Mouse (Mus musculus): ENCODE data around the gene Hsd17b6. TPM values are rescaled to one million over a fixed set of nuclear protein-coding genes. Genes with fewer than 3 reads are reported as not detected.
A peak's percentile ranks its signal among the peaks of the same experiment; 100 is the strongest.

Gene Hsd17b6
- polyA plus RNA-seq, 1 experiment from 2014 or later: 0.48 TPM

GRCm38 (mm10) chr10:128037921-128038320, 30.5 kb upstream of the Hsd17b6 start:
- Histone ChIP-seq H3K9ac (no peak overlapping the region), H3K27ac (no peak overlapping the region), H3K4me3 (replicated peaks) (no peak overlapping the region), H3K36me3 (peaks cover 15% of the 10 kb centered on the region), H3K4me2 (replicated peaks) (peak overlapping the region; percentile 32), H3K9me3 (no peaks in the 10 kb centered on the region), H3K4me1 (replicated peaks) (peaks cover 30% of the 10 kb centered on the region), H3K27me3 (replicated peaks) (no peaks in the 10 kb centered on the region)
- WGBS: 67% methylated on average over 3 of the region's 3 CpGs
- ATAC-seq: no peak

GRCm38 (mm10) chr10:128036746-128037425, 29.5 kb upstream of the Hsd17b6 start:
- H3K27me3 ChIP-seq (replicated peaks): no peaks in the 10 kb centered on the region
- H3K4me3 ChIP-seq (replicated peaks): peak overlapping the region; percentile 66
- H3K4me1 ChIP-seq (replicated peaks): peaks cover 30% of the 10 kb centered on the region
- peak overlapping the region; percentile 97 for H3K27ac ChIP-seq
- 5% methylated on average over 10 of the region's 10 CpGs for WGBS
- H3K4me2 ChIP-seq (replicated peaks): peak overlapping the region; percentile 68
- H3K9me3 ChIP-seq: no peaks in the 10 kb centered on the region
- ATAC-seq: peak; percentile 23
- peaks cover 15% of the 10 kb centered on the region for H3K36me3 ChIP-seq
- peak overlapping the region; percentile 96 for H3K9ac ChIP-seq

GRCm38 (mm10) chr10:128030860-128031259, 23.4 kb upstream of the Hsd17b6 start:
- Histone ChIP-seq H3K9me3 (no peaks in the 10 kb centered on the region), H3K4me2 (replicated peaks) (no peak overlapping the region), H3K36me3 (peaks cover 19% of the 10 kb centered on the region), H3K9ac (no peak overlapping the region), H3K4me3 (replicated peaks) (no peak overlapping the region), H3K4me1 (replicated peaks) (peaks cover 3% of the 10 kb centered on the region; the same call in 1 of the 2 replicates), H3K27me3 (replicated peaks) (no peaks in the 10 kb centered on the region), H3K27ac (no peak overlapping the region)
- WGBS: 75% methylated on average over 2 of the region's 2 CpGs
- no peak for ATAC-seq

- Histone ChIP-seq H3K9me3 (no peaks in the 10 kb centered on the region), H3K4me2 (replicated peaks) (no peak overlapping the region), H3K4me1 (replicated peaks) (peaks cover 3% of the 10 kb centered on the region; the same call in 1 of the 2 replicates), H3K36me3 (peaks cover 19% of the 10 kb centered on the region), H3K27ac (no peak overlapping the region), H3K9ac (no peak overlapping the region), H3K4me3 (replicated peaks) (no peak overlapping the region), H3K27me3 (replicated peaks) (no peaks in the 10 kb centered on the region)
- WGBS: 92% methylated on average over 7 of the region's 7 CpGs
- ATAC-seq: no peak
These were observed 22.5 kb upstream of the Hsd17b6 start for GRCm38 (mm10) chr10:128029931-128030330.

- Histone ChIP-seq H3K27ac (no peak overlapping the region), H3K4me2 (replicated peaks) (no peak overlapping the region), H3K9ac (no peak overlapping the region), H3K27me3 (replicated peaks) (no peaks in the 10 kb centered on the region), H3K36me3 (peaks cover 31% of the 10 kb centered on the region), H3K9me3 (no peaks in the 10 kb centered on the region), H3K4me3 (replicated peaks) (no peak overlapping the region), H3K4me1 (replicated peaks) (no peaks in the 10 kb centered on the region)
- 93% methylated on average over 10 of the region's 10 CpGs for WGBS
- no peak for ATAC-seq
These were observed 16.1 kb upstream of the Hsd17b6 start for GRCm38 (mm10) chr10:128023496-128023895.

GRCm38 (mm10) chr10:128022196-128022595, 14.8 kb upstream of the Hsd17b6 start:
- no peak for ATAC-seq
- H3K36me3 ChIP-seq: peaks cover 36% of the 10 kb centered on the region
- H3K4me2 ChIP-seq (replicated peaks): no peak overlapping the region
- no peaks in the 10 kb centered on the region for H3K27me3 ChIP-seq (replicated peaks)
- no peak overlapping the region for H3K4me3 ChIP-seq (replicated peaks)
- no peaks in the 10 kb centered on the region for H3K4me1 ChIP-seq (replicated peaks)
- no peak overlapping the region for H3K27ac ChIP-seq
- no peaks in the 10 kb centered on the region for H3K9me3 ChIP-seq
- H3K9ac ChIP-seq: no peak overlapping the region
- 96% methylated on average over 5 of the region's 5 CpGs for WGBS

- 5% methylated on average over 31 of the region's 31 CpGs for WGBS
- Histone ChIP-seq H3K4me3 (replicated peaks) (peak within 1 kb of the TSS; percentile 62), H3K27me3 (replicated peaks) (no peaks in the 10 kb centered on the region), H3K9me3 (no peaks in the 10 kb centered on the region), H3K9ac (peak within 1 kb of the TSS; percentile 56), H3K4me2 (replicated peaks) (peak within 1 kb of the TSS; percentile 71), H3K27ac (peak within 1 kb of the TSS; percentile 79), H3K36me3 (peaks cover 11% of the 10 kb centered on the region), H3K4me1 (replicated peaks) (0 out of 2 replicates have a peak, but pooled peaks cover 2% of the 10 kb centered on the region)
- peak; percentile 98 for ATAC-seq
These were observed 7.9 kb upstream of the Hsd17b6 start, which contains the start of gene Prim1 for GRCm38 (mm10) chr10:128015068-128015934. TSS of gene Prim1 (plus strand) at chr10:128015168.

- H3K4me2 ChIP-seq (replicated peaks): no peak overlapping the region
- ATAC-seq: no peak
- no peaks in the 10 kb centered on the region for H3K4me1 ChIP-seq (replicated peaks)
- H3K9me3 ChIP-seq: no peaks in the 10 kb centered on the region
- no peak overlapping the region for H3K9ac ChIP-seq
- no peak overlapping the region for H3K4me3 ChIP-seq (replicated peaks)
- 79% methylated on average over 5 of the region's 5 CpGs for WGBS
- H3K27ac ChIP-seq: no peak overlapping the region
- no peaks in the 10 kb centered on the region for H3K27me3 ChIP-seq (replicated peaks)
- no peaks in the 10 kb centered on the region for H3K36me3 ChIP-seq
These were observed 2.3 kb upstream of the Hsd17b6 start for GRCm38 (mm10) chr10:128009735-128010134.

GRCm38 (mm10) chr10:128008207-128008889, 937 bp upstream of the Hsd17b6 start:
- Histone ChIP-seq H3K4me1 (replicated peaks) (0 out of 2 replicates have a peak, but pooled peaks cover 2% of the 10 kb centered on the region), H3K27me3 (replicated peaks) (no peaks in the 10 kb centered on the region), H3K4me2 (replicated peaks) (no peak overlapping the region), H3K27ac (no peak overlapping the region), H3K4me3 (replicated peaks) (no peak overlapping the region), H3K36me3 (no peaks in the 10 kb centered on the region), H3K9ac (no peak overlapping the region), H3K9me3 (no peaks in the 10 kb centered on the region)
- ATAC-seq: peak; percentile 57; the same call in 1 of the 2 replicates
- 5% methylated on average over 4 of the region's 4 CpGs for WGBS

- no peaks in the 10 kb centered on the region for H3K36me3 ChIP-seq
- no peak overlapping the region for H3K4me3 ChIP-seq (replicated peaks)
- 67% methylated on average over 8 of the region's 8 CpGs for WGBS
- H3K27ac ChIP-seq: peak overlapping the region; percentile 59
- 0 out of 2 replicates have a peak, but pooled peaks cover 3% of the 10 kb centered on the region for H3K4me1 ChIP-seq (replicated peaks)
- no peak overlapping the region for H3K9ac ChIP-seq
- peak; percentile 85 for ATAC-seq
- H3K4me2 ChIP-seq (replicated peaks): no peak overlapping the region
- no peaks in the 10 kb centered on the region for H3K9me3 ChIP-seq
- no peaks in the 10 kb centered on the region for H3K27me3 ChIP-seq (replicated peaks)
These were observed 1.9 kb downstream of the Hsd17b6 start for GRCm38 (mm10) chr10:128005479-128005878.

GRCm38 (mm10) chr10:128004918-128005317, 2.5 kb downstream of the Hsd17b6 start:
- WGBS: 66% methylated on average over 10 of the region's 10 CpGs
- H3K4me1 ChIP-seq (replicated peaks): 0 out of 2 replicates have a peak, but pooled peaks cover 3% of the 10 kb centered on the region
- H3K27me3 ChIP-seq (replicated peaks): no peaks in the 10 kb centered on the region
- no peak; the same call in 1 of the 2 replicates for ATAC-seq
- H3K4me3 ChIP-seq (replicated peaks): no peak overlapping the region
- peak overlapping the region; percentile 59 for H3K27ac ChIP-seq
- no peaks in the 10 kb centered on the region for H3K9me3 ChIP-seq
- H3K4me2 ChIP-seq (replicated peaks): no peak overlapping the region
- no peak overlapping the region for H3K9ac ChIP-seq
- H3K36me3 ChIP-seq: no peaks in the 10 kb centered on the region

- Histone ChIP-seq H3K27ac (no peak overlapping the region), H3K4me1 (replicated peaks) (0 out of 2 replicates have a peak, but pooled peaks cover 3% of the 10 kb centered on the region), H3K36me3 (no peaks in the 10 kb centered on the region), H3K9ac (no peak overlapping the region), H3K4me3 (replicated peaks) (no peak overlapping the region), H3K9me3 (no peaks in the 10 kb centered on the region), H3K4me2 (replicated peaks) (no peak overlapping the region), H3K27me3 (replicated peaks) (no peaks in the 10 kb centered on the region)
- WGBS: 47% methylated on average over 3 of the region's 3 CpGs
- ATAC-seq: no peak
These were observed 4.1 kb downstream of the Hsd17b6 start for GRCm38 (mm10) chr10:128003281-128003801.

Measured in intestine, embryonic 15.5 days (tissue).